Mouse (Mus musculus) lung, postnatal 14 days (tissue): ENCODE measurements at regions not wholly inside any gene's neighbourhood (a gene's known extent, or its start where the extent isn't known, plus 50 kb on each side); places are given as distances from the start of the nearest gene placed in this dataset.

Experiments
- DNase-seq: peaks from one replicate; pipeline ENCODE4 v3.0.0; 2021

- no peak for DNase-seq
These were observed 70.0 kb upstream of the Igfbp7 start for GRCm38 (mm10) chr5:77477794-77478193.

- no peak for DNase-seq
These were observed 66.2 kb upstream of the Igfbp7 start for GRCm38 (mm10) chr5:77473896-77474486.

- DNase-seq: no peak
These were observed 61.5 kb upstream of the Igfbp7 start for GRCm38 (mm10) chr5:77469236-77469766.

GRCm38 (mm10) chr5:77468467-77468866 lies 60.6 kb upstream of the Igfbp7 start:
- DNase-seq: peak; percentile 82

- peak; percentile 86 for DNase-seq
These were observed 57.2 kb upstream of the Igfbp7 start for GRCm38 (mm10) chr5:77464851-77465548.

- DNase-seq: peak; percentile 98
These were observed 52.3 kb upstream of the Igfbp7 start for GRCm38 (mm10) chr5:77459896-77460717.
